26 mouse cellular contexts compared by ENCODE assay signal in genomic region chr6:127106726-127107125, GRCm38 (mm10). TPM values are rescaled to one million over a fixed set of nuclear protein-coding genes. Genes with fewer than 3 reads are reported as not detected.
DNase-seq lines count a peak whose midpoint lies in the region; ATAC-seq lines count a peak whose summit lies in the region.
"Had no signal": no experiment of that assay in that cellular context is flagged by ENCODE, and none has a peak within 500 bp of the region (broad histone marks: within the 10 kb centered on the region; RNA-seq: fewer than 3 reads in every experiment).

No protein-coding gene starts in this region.

- H3K9me3 ChIP-seq in heart, embryonic 16.5 days (replicated peaks; ENCODE audit: control insufficient read depth, low read length), result peaks cover 3% of the 10 kb centered on the region; the same call in 1 of the 2 replicates
- H3K9me3 ChIP-seq: embryonic facial prominence, embryonic 13.5 days; hindbrain, embryonic 15.5 days; limb, embryonic 12.5 days; liver, embryonic 13.5 days; lung, embryonic 15.5 days; megakaryocyte, embryonic 14.5 days; midbrain, embryonic 13.5 days had no signal

- peak overlapping the region; percentile 55 for H3K27ac ChIP-seq in heart, embryonic 16.5 days (ENCODE audit: low read length)
- H3K27ac ChIP-seq: embryonic facial prominence, embryonic 13.5 days; forebrain, embryonic 13.5 days; hindbrain, embryonic 15.5 days; kidney, postnatal 0 days; limb, embryonic 12.5 days; liver, embryonic 13.5 days; lung, embryonic 15.5 days; midbrain, embryonic 13.5 days; stomach, postnatal 0 days had no signal

- 64% methylated on average over 5 of the region's 5 CpGs for WGBS in heart, embryonic 16.5 days

- no peaks in the 10 kb centered on the region; the same call in 1 of the 2 replicates for H3K36me3 ChIP-seq in heart, embryonic 16.5 days (ENCODE audit: control insufficient read depth, insufficient read depth)
- H3K36me3 ChIP-seq: embryonic facial prominence, embryonic 13.5 days; hindbrain, embryonic 15.5 days; limb, embryonic 12.5 days; liver, embryonic 13.5 days; lung, embryonic 15.5 days had no signal

- no peak overlapping the region for H3K4me2 ChIP-seq in heart, embryonic 16.5 days (ENCODE audit: low read depth, low read length)
- H3K4me2 ChIP-seq: embryonic facial prominence, embryonic 13.5 days; forebrain, embryonic 13.5 days; hindbrain, embryonic 15.5 days; limb, embryonic 12.5 days; liver, embryonic 13.5 days; lung, embryonic 15.5 days; midbrain, embryonic 13.5 days had no signal

- ATAC-seq in heart, embryonic 16.5 days (replicated peaks; ENCODE audit: extremely low read depth, insufficient read depth, low FRiP score), result no peak
- ATAC-seq: CD4-positive, CD25-positive, alpha-beta regulatory T cell, adult 4 months; forebrain, embryonic 13.5 days; midbrain, embryonic 13.5 days had no signal

- peak; percentile 22 to 27 for DNase-seq in cerebellum, postnatal 10 days
- no peak for DNase-seq in cerebellum, adult 9-11 months
- no peak for DNase-seq in heart, adult 11 months
- DNase-seq in lung, postnatal 14 days, result peak; percentile 7
- DNase-seq in lung, postnatal 10 days, result no peak
- peak; percentile 70 for DNase-seq in ZHBTc4 (ENCODE audit: low read depth, low spot score)
- DNase-seq in right cerebral cortex, postnatal 14 days, result no peak
- DNase-seq: cerebellum, adult 11-12 months; cerebellum, postnatal 25 days; kidney, adult 2 months; liver, embryonic 13.5 days; thymus, adult 2 months had no signal

- no peak overlapping the region for H3K9ac ChIP-seq in heart, embryonic 16.5 days (ENCODE audit: low read length)
- H3K9ac ChIP-seq: embryonic facial prominence, embryonic 13.5 days; forebrain, embryonic 13.5 days; hindbrain, embryonic 15.5 days; limb, embryonic 12.5 days; liver, embryonic 13.5 days; lung, embryonic 15.5 days; midbrain, embryonic 13.5 days had no signal

- H3K27me3 ChIP-seq in heart, embryonic 16.5 days (ENCODE audit: control insufficient read depth, insufficient read depth, low read length), result no peaks in the 10 kb centered on the region
- H3K27me3 ChIP-seq: embryonic facial prominence, embryonic 13.5 days; forebrain, embryonic 13.5 days; hindbrain, embryonic 15.5 days; lung, embryonic 15.5 days had no signal

- H3K4me1 ChIP-seq in heart, embryonic 16.5 days (ENCODE audit: control insufficient read depth, insufficient read depth, low read length), result peaks cover 20% of the 10 kb centered on the region

- no peak overlapping the region for H3K4me3 ChIP-seq in heart, embryonic 16.5 days (ENCODE audit: low read length)
- H3K4me3 ChIP-seq: embryonic facial prominence, embryonic 13.5 days; erythroblast, embryonic 14.5 days; forebrain, embryonic 13.5 days; hindbrain, embryonic 15.5 days; limb, embryonic 12.5 days; liver, embryonic 13.5 days; lung, embryonic 15.5 days; megakaryocyte, embryonic 14.5 days; midbrain, embryonic 13.5 days had no signal

RNA-seq across cellular contexts. Expression of gene Tigar, which starts 2.6 kb away (rescaled TPM):
- 7.7 and 8.2 TPM in 2 replicates for polyA plus RNA-seq in heart, embryonic 16.5 days (2015; fragmentation: Nextera tagmentation; extraction: Ambion mirVana)
- polyA plus RNA-seq: erythroblast, embryonic 14.5 days had no signal

RNA-seq across cellular contexts. Expression of gene Fgf23, which starts 34.0 kb away (rescaled TPM):
- polyA plus RNA-seq in heart, embryonic 16.5 days (2015; fragmentation: Nextera tagmentation; extraction: Ambion mirVana), result 0.16 and 0.20 TPM in 2 replicates
- polyA plus RNA-seq: CD4-positive, CD25-positive, alpha-beta regulatory T cell, adult 4 months; erythroblast, embryonic 14.5 days; forebrain, embryonic 13.5 days; intestine, embryonic 14.5 days; kidney, adult 2 months; kidney, postnatal 0 days; liver, embryonic 13.5 days; lung, embryonic 15.5 days; neural tube, embryonic 11.5 days; stomach, postnatal 0 days had no signal

RNA-seq across cellular contexts. Expression of gene Ccnd2, which starts 45.3 kb away (rescaled TPM):
- polyA plus RNA-seq in heart, embryonic 16.5 days (2015; fragmentation: Nextera tagmentation; extraction: Ambion mirVana), result 450 and 476 TPM in 2 replicates

Comparison
In these comparisons a context has a peak if more than half of its experiments do, and no peak if none do; other contexts are left out.
1. DNase-seq: peak in cerebellum, postnatal 10 days (2 of 2), lung, postnatal 14 days (single experiment) and ZHBTc4 (single experiment); none in cerebellum, adult 9-11 months (single experiment), heart, adult 11 months (single experiment), lung, postnatal 10 days (single experiment) and right cerebral cortex, postnatal 14 days (single experiment).